ENCODE assay signal across 8 mouse cellular contexts in genomic region chr16:64852441-64852871, GRCm38 (mm10). TPM values are rescaled to one million over a fixed set of nuclear protein-coding genes. Genes with fewer than 3 reads are reported as not detected.
A peak's percentile ranks its signal among the peaks of the same experiment; 100 is the strongest.
DNase-seq lines count a peak whose midpoint lies in the region; ATAC-seq and TF ChIP-seq lines count a peak whose summit lies in the region.

No protein-coding gene starts in this region.

- H3K4me2 ChIP-seq in CH12.LX (ENCODE audit: insufficient read depth, low read depth, poor library complexity, severe bottlenecking), result peak overlapping the region; percentile 95; the same call in 1 of the 2 replicates
- peak overlapping the region; percentile 83 for H3K4me2 ChIP-seq in forebrain, embryonic 16.5 days (ENCODE audit: low read length)
- peak overlapping the region; percentile 69 for H3K4me2 ChIP-seq in lung, postnatal 0 days (replicated peaks; ENCODE audit: low read depth, low read length)

- peaks cover 19 to 38% of the 10 kb centered on the region in 2 experiments for H3K36me3 ChIP-seq in CH12.LX (replicated peaks in 1 of 2; ENCODE audit: control insufficient read depth in 1 of 2, insufficient read depth in 1 of 2, low read length in 1 of 2)
- H3K36me3 ChIP-seq in forebrain, embryonic 16.5 days (ENCODE audit: control insufficient read depth, insufficient read depth), result peaks cover 15% of the 10 kb centered on the region
- H3K36me3 ChIP-seq in hindbrain, embryonic 10.5 days, result peaks cover 34% of the 10 kb centered on the region
- H3K36me3 ChIP-seq in lung, postnatal 0 days (ENCODE audit: insufficient read depth, low read length), result peaks cover 4% of the 10 kb centered on the region; the same call in 1 of the 2 replicates

- H3K4me3 ChIP-seq in CH12.LX (replicated peaks in 1 of 3; ENCODE audit: low read depth in 2 of 3, low read length in 2 of 3, poor library complexity in 1 of 3), result peak overlapping the region; percentile 61 to 95 (median 67)
- H3K4me3 ChIP-seq in forebrain, embryonic 16.5 days (replicated peaks; ENCODE audit: low read length), result peak overlapping the region; percentile 99
- H3K4me3 ChIP-seq in hindbrain, embryonic 10.5 days, result peak overlapping the region; percentile 94
- peak overlapping the region; percentile 95 for H3K4me3 ChIP-seq in lung, postnatal 0 days (ENCODE audit: low read depth, low read length)

- H3K79me2 ChIP-seq in CH12.LX (replicated peaks; ENCODE audit: control insufficient read depth, extremely low read depth, insufficient read depth, poor library complexity, severe bottlenecking), result peaks cover 45% of the 10 kb centered on the region

- 0% methylated on average over 26 of the region's 53 CpGs for WGBS in forebrain, embryonic 16.5 days
- WGBS in hindbrain, embryonic 10.5 days, result under 1% methylated on average over 51 of the region's 53 CpGs
- 1% methylated on average over 19 of the region's 53 CpGs for WGBS in lung, postnatal 0 days

- TF ChIP-seq POLR2A in CH12.LX (IDR thresholded peaks at IDR 0.05; ENCODE audit: low read depth, low read length), result no peak

- H3K9ac ChIP-seq in CH12.LX (ENCODE audit: insufficient read depth, low read depth), result peak overlapping the region; percentile 94
- H3K9ac ChIP-seq in forebrain, embryonic 16.5 days (replicated peaks; ENCODE audit: low read depth, low read length), result peak overlapping the region; percentile 74
- H3K9ac ChIP-seq in lung, postnatal 0 days (replicated peaks; ENCODE audit: low read depth), result peak overlapping the region; percentile 81

- DNase-seq in CH12.LX (ENCODE audit: extremely low read depth), result peak; percentile 23
- peak; percentile 55 for DNase-seq in hindbrain, embryonic 10.5 days (ENCODE audit: low spot score)
- DNase-seq in layer of hippocampus, postnatal 14 days (ENCODE audit: low spot score in 2 of 2), result peak; percentile 24 to 39
- peak; percentile 64 for DNase-seq in lung, postnatal 0 days (ENCODE audit: low spot score)
- DNase-seq in ovary, postnatal 14 days (ENCODE audit: low spot score), result peak; percentile 27
- peak; percentile 55 for DNase-seq in thymus, postnatal 0 days (ENCODE audit: low spot score)

- no peak for TF ChIP-seq CTCF in CH12.LX (conservative IDR thresholded peaks at IDR 0.05 in 1 of 2, IDR thresholded peaks at IDR 0.05 in 1 of 2; ENCODE audit: low read depth in 2 of 2, low read length in 2 of 2)
- TF ChIP-seq CTCF in lung, postnatal 0 days (IDR thresholded peaks at IDR 0.05), result no peak

- dilution Hi-C loops in CH12.LX (cut with MboI; ENCODE audit: extremely low pct_ligation_motif_present, extremely low pct_unique_long_range_greater_than_20kb, low sequenced_read_pairs), result no loop called here

- peak; percentile 34 for ATAC-seq in cerebellum, adult (ENCODE audit: insufficient number of reproducible peaks, low FRiP score, low TSS enrichment)
- ATAC-seq in forebrain, embryonic 16.5 days, result no peak
- peak; percentile 22 for ATAC-seq in lung, postnatal 0 days

- H3K9me3 ChIP-seq in CH12.LX (replicated peaks; ENCODE audit: low read length), result no peaks in the 10 kb centered on the region
- H3K9me3 ChIP-seq in forebrain, embryonic 16.5 days (ENCODE audit: control insufficient read depth, low read length), result no peaks in the 10 kb centered on the region
- no peaks in the 10 kb centered on the region for H3K9me3 ChIP-seq in hindbrain, embryonic 10.5 days
- no peaks in the 10 kb centered on the region for H3K9me3 ChIP-seq in lung, postnatal 0 days (ENCODE audit: low read length)

- no peaks in the 10 kb centered on the region for H3K27me3 ChIP-seq in CH12.LX (replicated peaks)
- H3K27me3 ChIP-seq in forebrain, embryonic 16.5 days (replicated peaks; ENCODE audit: control insufficient read depth, insufficient read depth, low read length), result no peaks in the 10 kb centered on the region
- no peaks in the 10 kb centered on the region for H3K27me3 ChIP-seq in hindbrain, embryonic 10.5 days (ENCODE audit: insufficient read depth, poor library complexity, severe bottlenecking)
- no peaks in the 10 kb centered on the region for H3K27me3 ChIP-seq in lung, postnatal 0 days (replicated peaks; ENCODE audit: insufficient read depth, low read length)

- no peak for TF ChIP-seq EP300 in CH12.LX (IDR thresholded peaks at IDR 0.05; ENCODE audit: low read length)
- no peak for TF ChIP-seq EP300 in lung, postnatal 0 days (IDR thresholded peaks at IDR 0.05)

- no peak for TF ChIP-seq RAD21 in CH12.LX (IDR thresholded peaks at IDR 0.05; ENCODE audit: low read depth, low read length)

- H3K27ac ChIP-seq in CH12.LX (ENCODE audit: insufficient read depth, low read depth), result peak overlapping the region; percentile 83
- H3K27ac ChIP-seq in forebrain, embryonic 16.5 days (ENCODE audit: low read length), result peak overlapping the region; percentile 88
- peak overlapping the region; percentile 95 for H3K27ac ChIP-seq in hindbrain, embryonic 10.5 days
- H3K27ac ChIP-seq in lung, postnatal 0 days (ENCODE audit: low read length), result peak overlapping the region; percentile 98

- H3K4me1 ChIP-seq in CH12.LX (ENCODE audit: control insufficient read depth in 1 of 2, insufficient read depth in 2 of 2), result peaks cover 2 to 31% of the 10 kb centered on the region in 2 experiments; a peak in 3 of 4 replicates
- H3K4me1 ChIP-seq in forebrain, embryonic 16.5 days (replicated peaks; ENCODE audit: control insufficient read depth, insufficient read depth, low read length), result peaks cover 21% of the 10 kb centered on the region
- H3K4me1 ChIP-seq in hindbrain, embryonic 10.5 days (replicated peaks), result peaks cover 27% of the 10 kb centered on the region
- peaks cover 6% of the 10 kb centered on the region; the same call in 1 of the 2 replicates for H3K4me1 ChIP-seq in lung, postnatal 0 days (ENCODE audit: insufficient read depth, low read depth, low read length)

- in situ Hi-C loops in CH12.LX (cut with MboI; ENCODE audit: low pct_ligation_motif_present, low pct_unique_long_range_greater_than_20kb, low sequenced_read_pairs), result no loop called here

TF ChIP-seq in CH12.LX, 34 proteins besides CTCF, POLR2A, EP300 and RAD21:
- no peak for TF ChIP-seq SMC3 (IDR thresholded peaks at IDR 0.05; ENCODE audit: low read depth, low read length)
- TF ChIP-seq USF1 (IDR thresholded peaks at IDR 0.05; ENCODE audit: low read depth, low read length), result no peak
- TF ChIP-seq TBP (conservative IDR thresholded peaks at IDR 0.05; ENCODE audit: low read depth, low read length), result no peak
- TF ChIP-seq ELF1 (IDR thresholded peaks at IDR 0.05; ENCODE audit: low read depth, low read length), result no peak
- no peak for TF ChIP-seq HCFC1 (IDR thresholded peaks at IDR 0.05; ENCODE audit: low read depth, low read length)
- TF ChIP-seq MAX (IDR thresholded peaks at IDR 0.05; ENCODE audit: low read length), result no peak
- TF ChIP-seq USF2 (conservative IDR thresholded peaks at IDR 0.05; ENCODE audit: low read depth, low read length), result no peak
- no peak for TF ChIP-seq KAT2A (IDR thresholded peaks at IDR 0.05; ENCODE audit: insufficient replicate concordance, low read length)
- no peak for TF ChIP-seq BHLHE40 (IDR thresholded peaks at IDR 0.05; ENCODE audit: low read depth, low read length)
- TF ChIP-seq MEF2A (IDR thresholded peaks at IDR 0.05; ENCODE audit: borderline replicate concordance, low read depth, low read length), result no peak; the same call in 1 of the 2 replicates
- TF ChIP-seq E2F4 (IDR thresholded peaks at IDR 0.05; ENCODE audit: insufficient replicate concordance, low read depth, low read length), result no peak
- TF ChIP-seq POLR2AphosphoS2 (IDR thresholded peaks at IDR 0.05; ENCODE audit: low read depth, low read length), result no peak
- TF ChIP-seq ETS1 (conservative IDR thresholded peaks at IDR 0.05; ENCODE audit: low read depth, low read length), result no peak

RNA-seq across cellular contexts. Expression of gene Cggbp1, which starts 0.7 kb away (rescaled TPM):
- total RNA-seq in CH12.LX (2012; rRNA removed) (38.5 and 42.1 TPM in 2 replicates), CH12.LX (2014; rRNA removed) (71.1 and 88.5 TPM in 2 replicates)
- polyA plus RNA-seq in CH12.LX (2012; ENCODE audit: insufficient read length, low read depth), result 82.6 and 86.5 TPM in 2 replicates
- polyA plus RNA-seq in forebrain, embryonic 16.5 days (2015; fragmentation: Nextera tagmentation; extraction: Ambion mirVana), result 81.8 and 98.0 TPM in 2 replicates
- polyA plus RNA-seq in hindbrain, embryonic 10.5 days (2016; fragmentation: Nextera tagmentation; extraction: Ambion mirVana), result 72.7 and 84.7 TPM in 2 replicates
- 10 to 100 TPM; 52.1 to 57.7 TPM for total RNA-seq in layer of hippocampus, postnatal 14 days (2021)
- polyA plus RNA-seq in lung, postnatal 0 days (2015; fragmentation: Nextera tagmentation; extraction: Ambion mirVana), result 45.8 and 53.6 TPM in 2 replicates
- 56.2 and 57.7 TPM in 2 replicates for polyA plus RNA-seq in thymus, postnatal 0 days (2015; fragmentation: Nextera tagmentation; extraction: Ambion mirVana)

RNA-seq across cellular contexts. Expression of gene Zfp654, which starts 1.0 kb away (rescaled TPM):
- total RNA-seq in CH12.LX (2012; rRNA removed), result 5.2 and 7.1 TPM in 2 replicates
- total RNA-seq in CH12.LX (2014; rRNA removed), result 22.6 and 24.7 TPM in 2 replicates
- 5.1 and 6.5 TPM in 2 replicates for polyA plus RNA-seq in CH12.LX (2012; ENCODE audit: insufficient read length, low read depth)
- polyA plus RNA-seq in forebrain, embryonic 16.5 days (2015; fragmentation: Nextera tagmentation; extraction: Ambion mirVana), result 7.0 and 8.5 TPM in 2 replicates
- 4.9 and 5.7 TPM in 2 replicates for polyA plus RNA-seq in hindbrain, embryonic 10.5 days (2016; fragmentation: Nextera tagmentation; extraction: Ambion mirVana)
- total RNA-seq in layer of hippocampus, postnatal 14 days (2021), result 10 to 100 TPM; 12.9 TPM
- 3.7 and 4.1 TPM in 2 replicates for polyA plus RNA-seq in lung, postnatal 0 days (2015; fragmentation: Nextera tagmentation; extraction: Ambion mirVana)
- 5.1 and 6.2 TPM in 2 replicates for polyA plus RNA-seq in thymus, postnatal 0 days (2015; fragmentation: Nextera tagmentation; extraction: Ambion mirVana)
